Mouse (Mus musculus): ENCODE results near the gene Spata18. TPM values are rescaled to one million over a fixed set of nuclear protein-coding genes. Genes with fewer than 3 reads are reported as not detected.
A peak's percentile ranks its signal among the peaks of the same experiment; 100 is the strongest.

The Spata18 gene
- under 1 TPM; 0.27 to 0.28 TPM for total RNA-seq (2021)

DNA sequence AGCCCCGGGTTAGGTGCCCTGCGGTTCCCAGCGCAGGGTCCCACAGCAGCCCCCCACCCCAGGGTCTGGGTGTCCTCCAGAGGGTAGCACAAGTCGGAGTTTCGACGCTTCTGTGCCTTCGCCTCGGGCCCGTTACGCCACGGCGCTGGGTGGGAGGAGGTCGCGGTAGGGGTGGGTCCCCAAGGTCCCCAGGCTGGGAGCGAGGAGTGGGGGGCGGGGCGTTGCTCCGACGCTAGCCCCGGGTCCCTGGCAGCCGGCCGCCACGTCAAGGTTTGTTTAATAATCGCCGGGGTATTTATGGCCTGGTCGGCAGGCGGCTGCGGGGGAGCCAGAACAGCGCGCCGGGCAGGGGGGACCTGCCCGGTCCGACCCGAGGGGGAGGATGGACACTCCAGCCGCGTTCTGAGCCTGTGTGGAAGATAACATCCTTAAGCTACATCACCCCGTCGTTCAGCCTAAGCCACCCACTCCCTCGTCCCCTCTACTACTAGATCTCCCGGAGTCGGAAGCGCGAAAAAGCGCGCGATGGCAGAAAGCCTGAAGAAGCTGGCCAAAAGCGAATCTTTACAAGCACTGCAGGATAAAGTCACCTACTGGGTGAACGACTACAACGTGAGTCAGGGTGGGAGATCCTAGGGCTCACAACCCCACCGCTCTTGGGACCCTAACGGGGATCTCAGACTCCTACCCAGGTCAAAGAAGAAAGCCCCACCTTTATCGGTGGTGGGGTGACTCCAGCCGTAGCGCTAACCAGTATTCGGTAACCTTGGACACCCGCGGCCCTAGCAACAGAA lies at the start of gene Spata18:
Gene Spata18 (plus strand): TSS at position 319 of the 794 bp plus-strand sequence.
- peak; percentile 15 to 37 for DNase-seq
- intact Hi-C loops (cut with DNase I) = no loop called here

DNA sequence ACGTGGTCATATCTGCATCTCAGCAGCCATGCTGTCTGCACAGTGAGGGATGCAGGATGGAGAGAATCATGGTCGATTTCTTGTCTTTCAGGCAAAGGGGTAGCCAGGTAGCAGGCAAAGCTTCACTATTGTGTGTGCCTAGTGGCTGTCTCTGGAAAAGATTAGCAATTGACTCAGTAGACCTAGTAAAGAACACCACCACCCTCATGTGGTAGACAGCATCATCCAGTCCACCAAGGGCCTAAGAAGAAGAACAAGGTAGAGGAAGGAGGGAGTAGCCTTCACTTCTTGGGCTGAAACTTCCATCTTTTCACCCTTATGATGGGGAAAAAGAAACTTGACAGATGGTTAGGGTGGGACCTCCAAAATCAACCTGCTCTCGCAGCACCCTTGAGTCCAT lies 48.3 kb upstream of the Spata18 start:
- intact Hi-C loops (cut with DNase I) = no loop called here
- no peak for DNase-seq

DNA sequence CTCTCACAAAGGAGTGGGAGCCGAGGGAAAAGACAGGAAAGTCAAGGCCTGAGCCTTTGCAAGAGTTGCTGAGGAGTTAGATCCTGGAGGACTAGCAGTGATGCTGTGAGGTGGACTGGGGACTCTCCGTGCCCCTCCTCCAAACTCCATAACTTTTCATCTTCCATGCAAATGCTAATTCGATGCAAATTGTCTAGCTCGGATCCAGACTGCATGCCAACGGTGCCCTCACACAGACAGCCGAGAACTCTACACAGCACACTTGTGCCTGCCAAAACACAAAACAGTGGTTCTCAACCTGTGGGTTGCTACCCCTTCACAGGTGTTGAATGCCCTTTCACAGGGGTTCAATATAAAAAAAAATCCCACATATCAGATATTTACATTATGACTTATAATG lies 46.6 kb upstream of the Spata18 start:
- DNase-seq = no peak
- intact Hi-C loops (cut with DNase I) = no loop called here

DNA sequence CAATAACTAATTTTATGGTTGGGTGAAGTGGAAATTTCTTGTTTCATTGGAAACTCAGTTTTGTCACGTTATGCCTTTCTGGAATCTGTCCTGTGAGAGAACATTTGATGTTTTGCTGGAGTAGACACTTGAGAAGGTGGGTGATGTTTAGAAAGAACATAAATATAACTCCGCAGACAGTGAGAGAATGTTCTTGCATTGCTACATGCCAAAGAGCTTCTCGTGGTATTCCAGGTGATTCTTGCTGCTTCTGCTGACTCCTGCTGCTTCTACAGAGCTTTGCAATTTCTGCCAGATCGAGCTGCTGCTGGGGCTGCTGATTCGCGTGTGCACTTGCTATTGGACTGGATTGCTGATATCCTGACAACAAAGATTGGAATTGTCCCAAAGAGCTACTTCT lies 46.2 kb upstream of the Spata18 start:
- intact Hi-C loops (cut with DNase I) = no loop called here
- DNase-seq = no peak

DNA sequence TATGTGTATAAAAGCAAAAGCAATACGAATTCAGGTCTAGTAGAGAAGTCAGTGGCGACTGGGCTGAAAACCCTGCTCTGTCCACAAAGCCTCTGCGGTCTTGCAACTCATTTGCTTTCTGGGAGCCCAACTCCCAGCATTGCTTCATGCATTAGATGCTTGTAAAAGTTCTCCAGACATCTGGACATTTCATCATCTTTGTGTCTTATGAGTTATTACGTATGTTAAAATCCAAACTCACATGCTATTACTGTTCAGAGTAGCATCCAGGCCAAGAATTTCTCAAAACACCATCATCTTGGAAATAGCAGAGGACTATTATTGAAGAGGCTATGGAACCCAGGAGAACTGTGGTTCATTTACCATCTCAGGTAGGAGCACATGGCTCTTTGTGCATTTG lies 40.1 kb upstream of the Spata18 start:
- DNase-seq = no peak
- intact Hi-C loops (cut with DNase I) = no loop called here

DNA sequence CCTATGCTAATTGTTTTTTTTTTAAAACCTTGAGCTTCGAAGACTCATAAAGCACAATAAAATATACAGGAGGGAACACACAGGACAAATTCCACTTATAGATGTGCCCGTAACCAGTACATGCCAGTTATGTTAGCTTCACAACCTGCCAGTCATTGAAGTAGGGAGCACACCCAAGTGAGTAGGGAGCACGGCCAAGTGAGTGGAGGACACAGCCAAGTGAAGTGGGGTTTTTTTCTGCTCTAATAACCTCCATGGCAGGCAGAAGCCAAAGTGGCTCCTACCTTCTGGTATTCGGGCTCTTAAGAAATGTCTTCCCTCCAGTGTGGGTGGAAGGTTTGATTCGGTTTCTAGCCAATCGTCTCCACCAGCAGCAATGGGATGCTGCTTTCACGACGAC lies 37.9 kb upstream of the Spata18 start:
- intact Hi-C loops (cut with DNase I) = no loop called here
- DNase-seq = no peak

DNA sequence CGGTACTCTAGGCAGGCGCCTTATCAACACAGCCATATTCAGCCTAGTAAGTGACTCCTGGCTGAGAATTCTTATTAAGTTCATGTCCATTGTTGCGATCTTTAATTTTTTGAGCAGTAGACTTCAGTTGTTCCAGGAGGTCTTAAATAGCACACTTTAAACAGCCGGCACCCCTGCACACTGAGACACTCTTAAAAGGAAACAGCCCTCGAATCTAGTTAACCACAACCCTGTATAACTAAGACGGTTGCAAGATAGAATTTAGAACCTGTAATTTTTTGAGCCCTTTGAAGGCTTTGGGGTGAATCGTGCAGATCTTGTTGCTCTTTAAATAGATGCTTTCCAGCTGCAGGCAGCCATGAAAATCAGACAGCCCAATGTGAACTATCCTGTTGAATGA lies 36.0 kb upstream of the Spata18 start:
- intact Hi-C loops (cut with DNase I) = no loop called here
- no peak for DNase-seq

DNA sequence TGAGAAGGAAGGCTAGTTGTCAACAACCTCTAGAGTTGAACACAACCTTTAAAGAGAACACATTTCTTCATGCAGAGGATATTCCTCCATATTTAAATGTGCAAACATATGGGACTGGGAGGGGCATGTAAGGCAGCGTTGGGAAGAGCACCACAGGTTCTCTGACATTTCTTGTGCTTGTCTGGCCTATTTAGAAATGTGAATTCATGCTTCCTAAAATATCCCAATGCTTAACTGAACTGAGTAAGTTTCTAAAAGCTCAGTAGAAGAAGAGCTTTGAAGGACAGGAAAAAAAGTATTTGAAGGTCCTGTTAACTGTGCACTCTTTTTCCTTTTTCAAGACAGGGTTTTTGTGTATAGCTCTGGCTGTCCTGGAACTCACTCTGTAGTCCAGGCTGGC lies 32.2 kb upstream of the Spata18 start:
- intact Hi-C loops (cut with DNase I) = no loop called here

DNA sequence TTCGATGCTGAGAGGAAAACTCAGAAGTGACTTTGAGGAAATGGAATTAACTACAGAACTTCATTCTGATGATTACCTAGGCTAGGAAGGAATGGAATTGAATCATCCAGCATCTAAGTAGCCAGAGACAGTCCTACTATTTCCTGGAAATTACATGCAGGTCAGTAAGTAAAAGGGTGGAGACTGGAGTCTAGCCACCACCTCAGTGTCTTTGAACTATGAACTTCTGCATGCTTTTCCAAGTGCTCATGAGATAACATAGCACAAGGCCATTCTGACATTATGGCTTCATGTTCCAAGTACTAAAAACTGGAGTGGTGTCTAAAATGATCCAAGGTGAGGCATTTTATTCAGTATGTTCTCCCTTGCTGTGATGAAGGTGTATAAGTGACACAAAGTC lies 25.7 kb upstream of the Spata18 start:
- no peak for DNase-seq

More for the DNA sequence above, 32.2 kb upstream of the Spata18 start:
- no peak for DNase-seq

DNA sequence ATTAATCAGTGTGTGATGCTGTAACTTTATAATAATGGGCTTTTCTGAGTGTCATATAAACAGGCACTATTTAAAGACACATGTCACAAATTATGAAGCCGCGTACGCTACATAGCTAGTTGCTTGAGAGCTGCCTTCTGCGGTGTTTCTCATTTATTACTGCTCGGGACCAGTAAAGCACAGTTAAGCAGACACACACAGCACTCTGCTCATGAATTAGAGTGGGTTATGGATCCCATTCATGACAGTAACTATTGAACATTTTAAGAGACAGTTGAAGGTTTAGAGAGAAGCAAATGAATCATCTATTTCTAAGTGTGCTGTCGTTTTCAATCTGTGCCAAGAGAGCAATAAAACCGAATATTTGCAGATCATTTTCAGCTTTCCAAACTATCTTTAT lies 24.3 kb upstream of the Spata18 start:
- intact Hi-C loops (cut with DNase I) = no loop called here
- DNase-seq = no peak

More for the DNA sequence above, 25.7 kb upstream of the Spata18 start:
- intact Hi-C loops (cut with DNase I) = no loop called here

DNA sequence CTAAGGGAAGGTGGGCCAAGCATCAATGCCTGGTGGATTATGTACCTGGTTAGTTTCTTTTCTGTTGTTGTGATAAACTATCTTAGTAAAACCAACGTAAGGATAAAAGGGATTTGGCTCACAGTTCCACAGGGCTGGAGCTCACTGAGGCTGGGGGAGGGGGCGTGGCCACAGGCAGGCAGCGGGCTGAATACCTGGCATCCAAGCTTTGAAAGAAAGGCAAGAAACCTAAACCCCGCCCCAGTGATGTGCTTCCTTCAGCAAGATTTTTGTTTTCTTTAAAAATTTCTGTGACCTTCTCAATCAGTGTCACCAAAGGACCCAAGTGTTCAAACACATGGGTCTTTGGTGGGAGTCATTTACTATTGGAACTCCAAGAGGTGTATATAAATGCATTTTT lies 23.6 kb upstream of the Spata18 start:
- intact Hi-C loops (cut with DNase I) = no loop called here
- no peak for DNase-seq

DNA sequence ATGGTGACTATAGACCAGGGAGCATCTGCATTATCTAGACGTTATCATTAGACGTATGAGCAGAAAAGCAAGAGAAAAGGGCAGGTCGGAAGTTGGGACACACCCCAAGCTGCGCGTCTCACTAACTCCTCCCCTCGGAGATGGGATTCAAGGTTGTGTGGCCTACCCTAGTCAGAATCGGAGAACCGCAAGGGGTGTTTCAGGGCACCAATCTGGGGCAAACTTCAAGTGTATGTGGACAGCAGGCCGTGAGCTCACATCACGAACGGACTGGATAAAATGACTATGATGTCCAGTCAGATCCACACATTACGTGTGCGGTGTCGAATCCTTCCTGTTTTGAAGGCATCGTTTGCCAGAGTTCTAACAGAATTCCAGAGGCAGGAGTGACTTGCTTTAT lies 23.2 kb upstream of the Spata18 start:
- intact Hi-C loops (cut with DNase I) = no loop called here
- DNase-seq = no peak

DNA sequence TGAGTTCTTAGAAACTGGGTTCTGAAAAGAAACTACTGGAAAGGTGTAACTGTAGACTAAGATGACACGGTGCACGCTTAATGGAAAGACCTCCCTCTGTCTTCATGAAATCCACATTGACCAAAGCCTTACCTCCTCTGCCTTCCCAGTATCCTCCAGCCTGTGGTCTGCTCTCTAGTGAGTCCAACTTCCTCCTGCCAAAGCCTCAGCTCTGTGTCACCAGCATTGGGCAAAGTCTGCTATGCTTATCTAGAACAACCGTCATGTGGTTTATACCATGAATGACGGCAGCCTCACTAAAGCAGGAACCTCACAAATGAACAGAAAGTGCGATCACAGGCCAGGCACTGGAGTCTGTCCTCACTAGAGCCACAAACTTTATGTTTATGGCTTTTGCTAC lies 21.0 kb upstream of the Spata18 start:
- intact Hi-C loops (cut with DNase I) = no loop called here
- DNase-seq = no peak

DNA sequence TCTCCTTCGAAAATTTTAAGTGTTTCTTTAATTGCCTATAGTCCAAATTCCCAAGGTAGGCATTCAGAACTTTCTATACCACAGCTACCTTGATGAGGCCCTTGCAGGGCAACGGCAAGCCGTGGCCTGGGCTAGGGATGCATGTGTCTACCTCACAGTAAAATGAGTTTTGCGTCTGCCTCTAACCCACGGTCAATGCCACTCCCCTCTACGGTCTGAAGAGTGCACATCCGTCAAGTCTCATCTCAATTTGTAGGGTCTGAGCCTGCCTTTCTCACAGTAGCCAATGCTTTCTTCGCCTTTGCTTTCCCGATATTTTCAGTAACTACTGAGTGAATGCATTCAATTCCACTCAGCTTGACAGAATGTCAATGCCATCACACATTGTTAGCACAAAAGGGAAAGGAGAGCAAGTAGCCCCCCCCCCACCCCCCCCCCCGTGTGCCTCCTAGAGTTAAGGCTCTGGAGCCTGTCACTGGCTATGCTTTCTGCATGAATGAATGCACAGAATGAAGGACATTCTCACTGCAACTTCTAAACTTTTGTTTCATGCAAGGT lies 20.1 kb upstream of the Spata18 start:
- DNase-seq = no peak
- intact Hi-C loops (cut with DNase I) = no loop called here

DNA sequence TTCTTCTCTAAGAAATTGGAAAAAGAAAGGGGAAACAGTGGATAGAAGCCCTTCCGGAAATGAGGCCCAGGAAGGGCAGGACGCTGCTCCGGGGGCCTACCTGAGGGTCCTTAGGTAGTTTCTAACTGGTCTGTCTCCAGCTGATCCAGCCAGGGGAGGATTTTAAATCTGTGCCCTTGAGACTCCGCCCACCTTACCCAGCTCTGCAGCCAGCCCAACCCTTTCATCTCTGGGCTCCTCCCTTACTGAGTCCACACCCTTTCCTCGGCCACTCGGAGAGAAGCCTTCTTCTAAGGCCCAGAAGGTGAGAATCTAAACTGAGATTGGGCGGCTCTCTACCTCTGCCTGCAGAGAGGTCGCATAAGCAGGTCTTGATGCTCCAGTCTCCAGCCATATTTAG lies 18.9 kb upstream of the Spata18 start, which contains the start of gene Lrrc66:
Gene Lrrc66 (minus strand): TSS at position 236 of the 400 bp plus-strand sequence.
- intact Hi-C loops (cut with DNase I) = loop anchor here (2.0 kb wide), 1 partner anchor 91 kb away; no protein-coding TSS in a partner anchor
- no peak for DNase-seq

DNA sequence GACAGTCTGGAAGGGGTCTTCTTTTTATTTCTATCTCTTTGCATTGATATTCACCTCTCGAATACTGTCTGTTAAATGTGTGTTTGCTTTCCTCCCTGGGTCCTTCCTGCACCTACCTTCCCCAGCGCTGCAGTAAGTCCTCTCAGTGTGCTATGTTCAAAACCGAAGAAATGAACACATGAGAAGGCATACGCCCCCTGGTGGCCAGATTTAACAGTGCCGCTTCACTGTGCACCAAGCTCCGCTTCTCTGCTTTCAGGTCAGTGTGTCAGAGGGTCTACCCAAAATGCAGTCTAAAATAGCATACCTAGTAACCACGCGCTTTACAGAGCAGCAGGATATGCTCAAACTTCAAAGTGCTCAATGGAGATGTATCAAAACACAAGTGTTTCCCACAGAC lies 18.0 kb upstream of the Spata18 start:
- peak; percentile 70 to 82 for DNase-seq
- intact Hi-C loops (cut with DNase I) = loop anchor here (1.0 to 2.0 kb wide), 2 partner anchors 92 to 202 kb away; no protein-coding TSS in a partner anchor

DNA sequence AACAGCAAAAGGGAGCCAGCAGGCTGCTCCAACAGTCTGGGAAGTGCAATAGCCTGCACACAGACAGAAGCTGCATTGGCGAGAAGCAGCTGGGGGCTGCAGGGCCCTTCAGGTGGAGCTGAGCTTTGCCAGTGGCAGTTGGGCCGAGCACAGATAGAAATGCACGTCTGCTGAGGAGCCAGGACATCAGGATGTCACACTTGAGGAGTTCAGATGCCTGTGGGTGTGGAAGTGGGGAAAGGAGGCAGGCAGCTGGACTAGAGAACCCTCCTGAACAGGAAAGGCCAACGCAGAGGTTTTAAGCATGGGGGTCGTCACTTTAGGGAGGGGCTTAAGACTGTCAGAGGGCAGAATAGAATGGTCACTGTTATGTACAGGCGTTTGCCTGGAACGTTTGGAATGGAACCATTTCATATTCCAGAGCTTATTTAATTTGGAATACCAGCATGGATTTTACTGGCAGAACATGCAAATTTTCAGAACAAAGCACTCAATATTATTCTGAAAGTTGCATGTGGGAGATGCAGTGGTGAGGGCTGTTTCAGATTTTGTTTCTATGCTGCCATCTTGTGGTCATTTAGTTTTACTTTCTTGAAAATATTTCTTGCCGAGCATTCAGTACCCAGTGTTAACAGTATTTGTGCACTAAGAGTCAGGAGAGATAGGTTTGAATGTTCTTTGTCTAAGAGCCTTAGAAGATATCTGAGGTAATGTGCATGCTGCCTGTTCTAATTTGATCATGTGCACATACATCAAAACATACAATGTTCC lies 13.7 kb upstream of the Spata18 start:
- DNase-seq = no peak
- intact Hi-C loops (cut with DNase I) = loop anchor here (1.0 kb wide), 1 partner anchor 206 kb away; no protein-coding TSS in a partner anchor

DNA sequence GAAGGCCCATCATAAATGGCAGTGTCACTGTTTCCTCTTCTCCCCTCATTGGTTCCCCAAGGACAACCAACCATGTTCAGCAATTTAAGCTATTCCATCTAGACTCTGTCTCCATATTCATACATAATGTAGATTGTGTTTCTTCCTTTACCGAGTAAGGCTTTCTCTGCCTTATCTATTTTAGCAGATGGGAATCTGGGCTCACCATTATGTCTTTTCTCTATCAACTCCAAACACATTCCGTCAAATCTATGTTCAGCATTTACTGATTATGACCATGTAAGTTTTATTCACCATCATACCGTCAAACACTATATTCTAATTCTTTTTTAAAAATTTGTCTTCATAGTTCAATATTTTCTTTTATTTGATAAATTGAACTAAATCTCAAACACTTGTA lies 10.1 kb upstream of the Spata18 start:
- no peak for DNase-seq

DNA sequence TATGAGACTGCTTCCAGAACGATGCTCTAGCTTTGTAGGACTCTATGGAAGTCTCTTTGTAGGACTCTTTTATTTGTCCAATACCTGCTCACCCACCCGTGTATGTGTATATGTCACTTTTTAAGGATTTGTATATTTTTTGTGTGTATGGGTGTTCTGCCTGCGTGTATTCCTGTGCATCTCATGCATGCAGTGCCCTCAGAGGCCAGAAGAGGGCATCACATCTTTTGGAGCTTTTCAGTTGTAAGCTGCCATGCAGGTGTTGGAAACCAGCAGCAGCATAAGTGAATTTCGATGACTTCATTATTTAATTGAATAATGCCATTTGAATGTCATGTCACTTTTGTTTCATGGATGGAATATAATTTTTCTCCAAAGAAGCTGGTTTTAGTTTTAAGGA lies 9.1 kb upstream of the Spata18 start:
- no peak for DNase-seq
- intact Hi-C loops (cut with DNase I) = no loop called here

More for the DNA sequence above, 10.1 kb upstream of the Spata18 start:
- intact Hi-C loops (cut with DNase I) = no loop called here

DNA sequence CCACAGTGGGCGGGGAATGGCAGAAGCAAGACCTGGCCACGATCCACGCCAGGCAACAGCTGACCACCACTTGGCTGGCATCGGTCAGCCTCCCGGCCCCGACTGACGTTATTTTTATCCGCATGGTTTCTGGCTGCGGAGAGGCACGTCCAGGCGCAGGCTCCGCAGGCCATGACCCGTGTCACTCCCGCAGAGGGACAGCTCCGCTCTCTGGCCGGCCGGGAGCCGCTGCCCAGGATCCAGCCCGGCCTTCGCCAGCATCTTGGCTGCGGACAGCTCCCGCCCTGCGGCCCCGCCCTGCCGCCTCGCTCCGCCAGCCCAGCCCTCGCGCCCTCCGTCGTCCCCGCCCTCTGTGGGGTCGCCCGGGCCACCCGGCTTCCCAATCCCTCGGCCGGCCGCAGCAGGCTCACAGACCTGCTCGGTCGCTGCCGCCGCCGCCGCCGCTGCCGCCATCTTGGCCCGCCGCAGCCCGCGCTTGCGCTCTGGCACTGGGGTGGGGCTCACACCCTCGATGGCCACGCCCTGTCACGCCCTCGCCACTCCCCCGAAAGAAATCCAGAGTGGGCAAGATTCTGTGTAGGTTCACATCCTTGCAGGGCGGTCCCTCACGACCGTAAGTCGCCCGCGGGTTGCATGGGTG lies 3.8 kb upstream of the Spata18 start, which contains the start of gene Sgcb:
Gene Sgcb (minus strand): TSS at position 530 of the 640 bp plus-strand sequence.
- DNase-seq = peak; percentile 88 to 93
- intact Hi-C loops (cut with DNase I) = loop anchor here (5.0 kb wide), 1 partner anchor 155 kb away; no protein-coding TSS in a partner anchor

All from heart, postnatal 36 days (tissue).